8 mouse cellular contexts compared by ENCODE assay signal in the genomic region with DNA sequence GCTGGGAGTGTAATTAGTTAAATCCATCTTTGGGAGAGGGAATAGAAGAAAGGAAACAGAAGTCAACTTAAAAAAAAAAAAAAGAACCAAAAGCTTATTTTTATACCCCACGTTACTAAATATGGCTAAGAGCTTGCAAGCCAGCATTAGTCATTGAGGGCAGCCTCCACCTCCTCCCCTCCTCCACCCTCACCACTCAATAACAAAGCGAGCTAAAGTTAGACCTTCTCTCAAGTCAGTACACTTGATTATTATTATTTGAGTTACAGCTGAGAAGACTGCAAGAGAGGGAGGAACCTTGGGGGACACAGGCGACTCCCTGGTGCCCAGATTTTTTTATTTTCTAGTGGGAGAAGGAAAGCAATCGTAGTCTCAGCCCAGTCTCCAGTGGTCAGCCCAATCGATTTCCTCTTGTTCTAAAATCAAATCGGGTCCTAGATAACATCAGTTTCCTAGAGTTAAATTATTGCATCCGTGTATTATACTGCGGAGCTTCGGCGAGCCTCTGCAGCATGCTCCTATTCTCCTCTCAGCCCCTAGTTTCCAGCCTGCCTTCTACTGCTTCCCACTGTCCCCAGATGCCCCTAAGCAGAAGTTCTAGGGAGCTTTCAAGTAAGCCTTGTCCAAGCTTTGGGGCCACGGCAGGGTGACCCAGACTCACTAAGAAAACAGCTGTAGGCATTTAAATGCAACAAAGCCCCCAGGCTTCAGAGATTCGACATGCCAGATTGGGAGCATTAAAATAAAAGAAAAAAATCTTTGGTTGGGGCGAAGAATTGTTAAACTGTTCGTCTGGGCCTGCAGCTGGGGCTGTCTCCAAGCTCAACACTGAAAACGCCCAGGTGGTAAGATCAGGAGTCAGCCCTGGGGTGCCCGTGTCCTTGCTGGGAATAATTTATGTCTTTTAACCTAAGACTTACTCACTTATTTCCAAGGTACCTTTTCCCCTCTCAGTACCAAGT.
DNase-seq lines count a peak whose midpoint lies in the region.

No protein-coding gene starts in this region.

- DNase-seq in frontal cortex, postnatal 36 days (ENCODE audit: low spot score in 2 of 2), result peak; percentile 2 to 14
- no peak for DNase-seq in frontal cortex, postnatal 25 days (ENCODE audit: low spot score in 2 of 2)
- DNase-seq in adrenal gland, postnatal 14 days, result peak; percentile 11
- DNase-seq in kidney, adult 11 months, result peak; percentile 74
- peak; percentile 21 for DNase-seq in lung, postnatal 36 days
- no peak for DNase-seq in ovary, postnatal 10 days (ENCODE audit: low spot score)
- no peak for DNase-seq in thymus, postnatal 25 days
- no peak for DNase-seq in c-Kit-positive CD71-positive TER-119-positive erythroid progenitor cells, embryonic 14.5 days (ENCODE audit: low spot score)

Comparison
In these comparisons a context has a peak if more than half of its experiments do, and no peak if none do; other contexts are left out.
1. DNase-seq: peak in frontal cortex, postnatal 36 days (2 of 2), adrenal gland, postnatal 14 days (single experiment), kidney, adult 11 months (single experiment) and lung, postnatal 36 days (single experiment); none in frontal cortex, postnatal 25 days (0 of 2), ovary, postnatal 10 days (single experiment), thymus, postnatal 25 days (single experiment) and c-Kit-positive CD71-positive TER-119-positive erythroid progenitor cells, embryonic 14.5 days (single experiment).